8 mouse cellular contexts compared by ENCODE assay signal in the genomic region with DNA sequence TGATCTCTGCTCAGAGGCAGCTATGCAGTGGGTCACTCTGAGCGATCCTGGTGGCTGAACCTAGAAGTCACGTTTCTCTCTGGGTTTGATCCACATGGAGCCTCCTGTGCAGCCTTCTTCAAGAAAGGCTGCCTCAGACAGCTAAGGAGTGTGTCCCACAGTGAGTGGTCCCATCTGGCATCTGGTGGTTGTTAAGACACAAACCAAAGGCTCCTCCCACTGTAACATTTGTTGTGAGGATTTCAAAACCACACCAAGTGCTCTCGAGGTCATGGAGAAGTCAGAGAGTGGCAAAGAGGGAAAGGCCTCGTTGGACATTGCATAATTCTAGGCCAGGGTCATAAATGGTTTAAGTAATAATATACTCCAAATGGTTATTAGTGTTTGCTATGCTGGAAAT. TPM values are rescaled to one million over a fixed set of nuclear protein-coding genes. Genes with fewer than 3 reads are reported as not detected.
DNase-seq lines count a peak whose midpoint lies in the region.

No protein-coding gene starts in this region.

- intact Hi-C loops in heart, postnatal 36 days (cut with DNase I) = no loop called here

- DNase-seq in heart, adult 8-10 months (ENCODE audit: low spot score) = peak; percentile 39
- no peak for DNase-seq in heart, postnatal 36 days
- peak; percentile 53 for DNase-seq in embryo, embryonic 10.5 days (ENCODE audit: low spot score)
- DNase-seq in kidney, postnatal 10 days = peak; percentile 61
- DNase-seq in lung, postnatal 36 days = peak; percentile 90
- no peak for DNase-seq in right cerebral cortex, adult 2 months (ENCODE audit: low spot score in 2 of 2)
- no peak for DNase-seq in retina, embryonic 14.5 days (ENCODE audit: low spot score)
- DNase-seq in spleen, postnatal 10 days (ENCODE audit: low spot score in 2 of 2) = no peak

RNA-seq across cellular contexts. Expression of gene Galnt2, which starts 19.6 kb away (rescaled TPM):
- 10 to 100 TPM; 32.0 to 40.3 (median 33.8) TPM for total RNA-seq in heart, adult 8-10 months (2022)
- total RNA-seq in heart, postnatal 36 days (2021) = 10 to 100 TPM; 32.1 to 34.2 TPM

Comparison
In these comparisons a context has a peak if more than half of its experiments do, and no peak if none do; other contexts are left out.
1. DNase-seq: peak in heart, adult 8-10 months (single experiment), embryo, embryonic 10.5 days (single experiment), kidney, postnatal 10 days (single experiment) and lung, postnatal 36 days (single experiment); none in heart, postnatal 36 days (0 of 2), right cerebral cortex, adult 2 months (0 of 2), retina, embryonic 14.5 days (single experiment) and spleen, postnatal 10 days (0 of 2).